Mouse (Mus musculus) liver, embryonic 14.5 days (tissue): ENCODE data around the gene Nucb1. TPM values are rescaled to one million over a fixed set of nuclear protein-coding genes. Genes with fewer than 3 reads are reported as not detected.

ENCODE experiments used
- ATAC-seq: fragments of 200-750 bp; cut with Nextera tagmentation; 2 replicates; pipeline ENCODE4 v1.8.0; 2017; ENCODE audit warnings: moderate number of reproducible peaks, mild to moderate bottlenecking, moderate library complexity; ENCODE audit not compliant: insufficient read depth
- DNase-seq, 3 experiments: peaks; one replicate each; pipeline ENCODE4 v3.0.0-alpha.2; 2012 to 2013; ENCODE audit warnings: low read depth in 3 of 3, low spot score in 3 of 3
- H3K27ac ChIP-seq: fragments of 300-500 bp; sonication (generic); 2 replicates; pipeline ENCODE4 v1.5.1; 2014; ENCODE audit warnings: moderate library complexity, mild to moderate bottlenecking, control low read depth, inconsistent platforms
- H3K27me3 ChIP-seq: fragments of 300-500 bp; sonication (generic); 2 replicates; pipeline ENCODE4 v1.6.1; 2014; ENCODE audit warnings: mild to moderate bottlenecking, low read length, moderate library complexity; ENCODE audit not compliant: control insufficient read depth, insufficient read depth
- H3K36me3 ChIP-seq: fragments of 300-500 bp; sonication (generic); replicated peaks from 2 replicates; pipeline ENCODE4 v1.6.1; 2014; ENCODE audit warnings: low read depth; ENCODE audit not compliant: control insufficient read depth, insufficient read depth
- H3K4me1 ChIP-seq, 2 experiments: fragments of 200-500 bp in 1 of 2; fragments of 300-500 bp in 1 of 2; sonication (generic) in 1 of 2; replicated peaks; 2 replicates each; pipeline ENCODE4 v1.6.1; 2012 to 2014; ENCODE audit warnings: antibody characterized with exemption in 1 of 2, inconsistent platforms in 1 of 2, low read length in 1 of 2; ENCODE audit not compliant: control insufficient read depth in 2 of 2, insufficient read depth in 2 of 2
- H3K4me2 ChIP-seq: fragments of 300-500 bp; sonication (generic); 2 replicates; pipeline ENCODE4 v1.6.1; 2014; ENCODE audit warnings: low read depth, mild to moderate bottlenecking, control low read depth, moderate library complexity
- H3K4me3 ChIP-seq, 2 experiments: fragments of 200-500 bp in 1 of 2; fragments of 300-500 bp in 1 of 2; sonication (generic) in 1 of 2; 2 replicates each; pipeline ENCODE4 v1.5.1; 2012 to 2014; ENCODE audit warnings: low read depth in 2 of 2, low read length in 2 of 2, mild to moderate bottlenecking in 2 of 2, control low read depth in 1 of 2, inconsistent platforms in 1 of 2, moderate library complexity in 1 of 2; ENCODE audit not compliant: insufficient read depth in 1 of 2
- H3K9ac ChIP-seq: fragments of 300-500 bp; sonication (generic); replicated peaks from 2 replicates; pipeline ENCODE4 v1.6.1; 2014; ENCODE audit warnings: mild to moderate bottlenecking, control low read depth, moderate library complexity
- H3K9me3 ChIP-seq: fragments of 300-500 bp; sonication (generic); 2 replicates; pipeline ENCODE4 v1.6.1; 2016; ENCODE audit warnings: low read length, mixed read lengths; ENCODE audit not compliant: control insufficient read depth
- CTCF ChIP-seq: IDR thresholded peaks from 2 replicates; pipeline ENCODE4 v1.5.1; 2016; ENCODE audit warnings: antibody characterized with exemption, low read depth, control low read depth
- EP300 ChIP-seq: IDR thresholded peaks from 2 replicates; pipeline ENCODE4 v1.6.1; 2016; ENCODE audit warnings: antibody characterized with exemption, low read depth
- WGBS: fragments of 180-500 bp; shearing (Covaris S2); extraction: QIAGEN DNeasy Blood & Tissue Kit; methylation state at CpG from one replicate; pipeline ENCODE4 v1.1.7; 2014; ENCODE audit not compliant: insufficient replicate concordance; 5-methylcytosine and 5-hydroxymethylcytosine counted together
- polyA plus RNA-seq, 2 experiments: library from polyadenylated mRNA; depleted of rRNA in 1 of 2; stranded (reverse) in 1 of 2; unstranded in 1 of 2; fragments of >200 nt; fragmentation: Nextera tagmentation in 1 of 2; extraction: Ambion mirVana in 1 of 2; gene quantifications; 2 replicates each; pipeline versions ENCODE4 v1.2.1 to v1.2.3; 2012 to 2014

The Nucb1 gene
- polyA plus RNA-seq, 2 experiments, result 58.8 to 81.7 TPM

GRCm38 (mm10) chr7:45498427-45498826 is 11.8 kb downstream of the Nucb1 start:
- WGBS, result 94% methylated on average over 6 of the region's 6 CpGs
- DNase-seq, result no peak
- peaks cover 74% of the 10 kb centered on the region for H3K36me3 ChIP-seq
- H3K4me3 ChIP-seq, result no peak overlapping the region
- no peak for ATAC-seq
- H3K9ac ChIP-seq, result no peak overlapping the region
- TF ChIP-seq EP300 (no peak), CTCF (no peak)
- no peak overlapping the region for H3K4me2 ChIP-seq
- H3K27ac ChIP-seq, result no peak overlapping the region
- no peaks in the 10 kb centered on the region for H3K4me1 ChIP-seq
- H3K27me3 ChIP-seq, result no peaks in the 10 kb centered on the region
- H3K9me3 ChIP-seq, result no peaks in the 10 kb centered on the region

- Histone ChIP-seq H3K27me3 (no peaks in the 10 kb centered on the region), H3K4me2 (no peak overlapping the region), H3K9ac (no peak overlapping the region), H3K27ac (no peak overlapping the region), H3K9me3 (no peaks in the 10 kb centered on the region), H3K4me3 (no peak overlapping the region), H3K36me3 (peaks cover 58% of the 10 kb centered on the region), H3K4me1 (peaks cover 6 to 20% of the 10 kb centered on the region in 2 experiments)
- ATAC-seq (no peak), DNase-seq (no peak)
- TF ChIP-seq CTCF (no peak), EP300 (no peak)
- WGBS, result 78% methylated on average over 9 of the region's 9 CpGs
Measured at GRCm38 (mm10) chr7:45494548-45494947, 15.7 kb downstream of the Nucb1 start.

- Histone ChIP-seq H3K4me2 (no peak overlapping the region), H3K4me1 (peaks cover 14 to 29% of the 10 kb centered on the region in 2 experiments), H3K36me3 (peaks cover 42% of the 10 kb centered on the region), H3K9me3 (no peaks in the 10 kb centered on the region), H3K27ac (no peak overlapping the region), H3K27me3 (no peaks in the 10 kb centered on the region), H3K4me3 (no peak overlapping the region), H3K9ac (no peak overlapping the region)
- ATAC-seq (no peak), DNase-seq (no peak)
- 82% methylated on average over 5 of the region's 5 CpGs for WGBS
- TF ChIP-seq CTCF (no peak), EP300 (no peak)
Measured at GRCm38 (mm10) chr7:45492951-45493350, 17.3 kb downstream of the Nucb1 start.

GRCm38 (mm10) chr7:45492225-45492844 is 17.9 kb downstream of the Nucb1 start:
- Histone ChIP-seq H3K27me3 (no peaks in the 10 kb centered on the region), H3K9ac (no peak overlapping the region), H3K27ac (no peak overlapping the region), H3K4me3 (no peak overlapping the region), H3K4me1 (peaks cover 14 to 30% of the 10 kb centered on the region in 2 experiments), H3K4me2 (no peak overlapping the region), H3K9me3 (no peaks in the 10 kb centered on the region), H3K36me3 (peaks cover 36% of the 10 kb centered on the region)
- no peak for TF ChIP-seq EP300
- no peak for TF ChIP-seq CTCF
- ATAC-seq, result no peak
- no peak for DNase-seq
- WGBS, result 90% methylated on average over 8 of the region's 8 CpGs

- H3K4me3 ChIP-seq, result no peak overlapping the region
Measured at GRCm38 (mm10) chr7:45491264-45491663, 18.9 kb downstream of the Nucb1 start.

More at GRCm38 (mm10) chr7:45491264-45491663, 18.9 kb downstream of the Nucb1 start:
- WGBS, result 11% methylated on average over 3 of the region's 3 CpGs
- peaks cover 31% of the 10 kb centered on the region for H3K36me3 ChIP-seq
- peaks cover 19 to 39% of the 10 kb centered on the region in 2 experiments for H3K4me1 ChIP-seq
- peak overlapping the region; percentile 21 for H3K4me2 ChIP-seq
- H3K27me3 ChIP-seq, result no peaks in the 10 kb centered on the region
- H3K9ac ChIP-seq, result no peak overlapping the region; the same call in 1 of the 2 replicates
- no peak for TF ChIP-seq EP300
- no peak for TF ChIP-seq CTCF
- ATAC-seq, result peak; percentile 55
- no peak for DNase-seq
- no peak overlapping the region; the same call in 1 of the 2 replicates for H3K27ac ChIP-seq
- H3K9me3 ChIP-seq, result no peaks in the 10 kb centered on the region
